Mouse (Mus musculus): Measurements from ENCODE around the gene Gmppa.

The Gmppa gene

GRCm38 (mm10) chr1:75435475-75436328, at the start of gene Gmppa:
Gene Gmppa, plus strand, starts transcription at chr1:75435930.
- in situ Hi-C loops (cut with MseI, MboI) = no loop called here

GRCm38 (mm10) chr1:75386149-75386548, 49.6 kb upstream of the Gmppa start:
- in situ Hi-C loops (cut with MseI, MboI) = no loop called here

- in situ Hi-C loops (cut with MseI, MboI) = no loop called here
Observed at GRCm38 (mm10) chr1:75387469-75387928, 48.2 kb upstream of the Gmppa start.

GRCm38 (mm10) chr1:75387929-75388897, 47.5 kb upstream of the Gmppa start:
- in situ Hi-C loops (cut with MseI, MboI) = no loop called here

GRCm38 (mm10) chr1:75388898-75389515, 46.7 kb upstream of the Gmppa start:
- in situ Hi-C loops (cut with MseI, MboI) = no loop called here

- in situ Hi-C loops (cut with MseI, MboI) = no loop called here
Observed at GRCm38 (mm10) chr1:75393139-75393538, 42.6 kb upstream of the Gmppa start.

- in situ Hi-C loops (cut with MseI, MboI) = no loop called here
Observed at GRCm38 (mm10) chr1:75393846-75394245, 41.9 kb upstream of the Gmppa start.

GRCm38 (mm10) chr1:75398761-75399402, 36.8 kb upstream of the Gmppa start:
- in situ Hi-C loops (cut with MseI, MboI) = no loop called here

GRCm38 (mm10) chr1:75399755-75400492, 35.8 kb upstream of the Gmppa start:
- in situ Hi-C loops (cut with MseI, MboI) = no loop called here

- in situ Hi-C loops (cut with MseI, MboI) = no loop called here
Observed at GRCm38 (mm10) chr1:75400493-75401115, 35.1 kb upstream of the Gmppa start.

- in situ Hi-C loops (cut with MseI, MboI) = no loop called here
Observed at GRCm38 (mm10) chr1:75405547-75405946, 30.2 kb upstream of the Gmppa start.

GRCm38 (mm10) chr1:75406173-75406572, 29.6 kb upstream of the Gmppa start:
- in situ Hi-C loops (cut with MseI, MboI) = no loop called here

- in situ Hi-C loops (cut with MseI, MboI) = no loop called here
Observed at GRCm38 (mm10) chr1:75407056-75407455, 28.7 kb upstream of the Gmppa start.

- in situ Hi-C loops (cut with MseI, MboI) = no loop called here
Observed at GRCm38 (mm10) chr1:75408210-75408609, 27.5 kb upstream of the Gmppa start.

- in situ Hi-C loops (cut with MseI, MboI) = no loop called here
Observed at GRCm38 (mm10) chr1:75409950-75410349, 25.8 kb upstream of the Gmppa start.

- in situ Hi-C loops (cut with MseI, MboI) = no loop called here
Observed at GRCm38 (mm10) chr1:75412196-75412595, 23.5 kb upstream of the Gmppa start.

- in situ Hi-C loops (cut with MseI, MboI) = no loop called here
Observed at GRCm38 (mm10) chr1:75413749-75414148, 22.0 kb upstream of the Gmppa start.

- in situ Hi-C loops (cut with MseI, MboI) = no loop called here
Observed at GRCm38 (mm10) chr1:75421794-75422193, 13.9 kb upstream of the Gmppa start.

GRCm38 (mm10) chr1:75422216-75422822, 13.4 kb upstream of the Gmppa start:
- in situ Hi-C loops (cut with MseI, MboI) = no loop called here

All from mouse trophoblast stem cell (cell line).